Mouse (Mus musculus): ENCODE data around the gene Mmp14. TPM values are rescaled to one million over a fixed set of nuclear protein-coding genes. Genes with fewer than 3 reads are reported as not detected.

Mmp14 gene
- total and polyA plus RNA-seq, 2 experiments from 2014 or later: 41.8 to 46.4 TPM

GRCm38 (mm10) chr14:54429332-54430093 is 1.9 kb upstream of the Mmp14 start:
- no peak overlapping the region for H3K4me3 ChIP-seq (ENCODE audit: low read depth, low read length)
- no peak for ATAC-seq (ENCODE audit: low FRiP score)
- no peak for DNase-seq (ENCODE audit: low spot score)
- peaks cover 5% of the 10 kb centered on the region; the same call in 1 of the 2 replicates for H3K4me1 ChIP-seq (ENCODE audit: insufficient read depth, low read length)
- H3K27ac ChIP-seq (ENCODE audit: low read depth, low read length): peak overlapping the region; percentile 34; the same call in 1 of the 2 replicates
- no peak overlapping the region for H3K4me2 ChIP-seq (ENCODE audit: low read depth, low read length, poor library complexity, severe bottlenecking)
- no peak for TF ChIP-seq CTCF (IDR thresholded peaks at IDR 0.05)
- 58% methylated on average over 7 of the region's 7 CpGs for WGBS
- no peak overlapping the region for H3K9ac ChIP-seq (replicated peaks; ENCODE audit: low read length, poor library complexity, severe bottlenecking)
- H3K27me3 ChIP-seq (ENCODE audit: insufficient read depth, low read length): no peaks in the 10 kb centered on the region
- H3K9me3 ChIP-seq (ENCODE audit: low read length): no peaks in the 10 kb centered on the region
- H3K36me3 ChIP-seq (ENCODE audit: insufficient read depth, low read length): peaks cover 5% of the 10 kb centered on the region; the same call in 1 of the 2 replicates

GRCm38 (mm10) chr14:54430406-54431145 is 836 bp upstream of the Mmp14 start:
- Histone ChIP-seq H3K4me3 (ENCODE audit: low read depth, low read length) (peak overlapping the region; percentile 51), H3K36me3 (ENCODE audit: insufficient read depth, low read length) (peaks cover 5% of the 10 kb centered on the region; the same call in 1 of the 2 replicates), H3K4me2 (ENCODE audit: low read depth, low read length, poor library complexity, severe bottlenecking) (peak overlapping the region; percentile 60), H3K4me1 (ENCODE audit: insufficient read depth, low read length) (peaks cover 5% of the 10 kb centered on the region; the same call in 1 of the 2 replicates), H3K9me3 (ENCODE audit: low read length) (no peaks in the 10 kb centered on the region), H3K9ac (replicated peaks; ENCODE audit: low read length, poor library complexity, severe bottlenecking) (peak overlapping the region; percentile 59; the same call in 1 of the 2 replicates), H3K27me3 (ENCODE audit: insufficient read depth, low read length) (no peaks in the 10 kb centered on the region), H3K27ac (ENCODE audit: low read depth, low read length) (peak overlapping the region; percentile 62)
- WGBS: 13% methylated on average over 18 of the region's 18 CpGs
- ATAC-seq (ENCODE audit: low FRiP score): no peak
- no peak for TF ChIP-seq CTCF (IDR thresholded peaks at IDR 0.05)
- DNase-seq (ENCODE audit: low spot score): no peak

DNA sequence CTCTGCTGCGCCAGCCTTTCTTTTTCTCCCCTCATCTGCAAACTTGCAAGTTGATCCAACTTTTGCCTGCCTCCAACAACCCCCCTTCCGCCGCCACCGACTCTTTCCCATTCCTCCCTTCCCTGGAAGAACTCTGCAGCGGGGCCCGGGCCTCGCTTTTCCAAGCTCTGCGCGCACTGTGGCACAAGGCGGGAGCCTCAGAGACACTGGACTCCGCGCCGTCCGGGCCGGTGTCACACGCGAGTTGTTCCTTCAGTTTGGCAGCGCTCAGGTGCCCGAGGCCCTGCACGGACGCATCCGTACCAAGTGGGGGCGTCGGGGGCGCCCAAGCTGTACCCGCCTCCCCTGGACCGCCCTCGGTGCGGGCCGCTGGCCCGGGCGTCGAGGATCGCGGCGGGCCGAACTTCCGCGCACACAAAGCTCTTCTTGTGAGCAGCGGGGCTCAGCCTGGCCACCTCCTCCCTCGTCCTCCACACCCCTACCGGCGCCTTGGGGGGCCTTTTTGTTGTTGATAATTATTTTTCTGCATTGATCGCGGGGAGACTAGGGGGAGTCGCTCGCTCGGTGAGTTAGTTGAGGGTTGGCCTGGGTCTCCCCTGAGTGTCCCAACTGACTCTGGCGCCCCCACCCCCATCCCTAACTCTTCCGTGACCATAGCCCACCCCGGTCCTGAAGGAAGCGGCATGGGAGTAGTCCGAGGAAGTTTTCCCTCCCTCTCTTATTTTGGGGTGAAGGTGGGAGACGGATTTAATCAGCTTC is 845 bp downstream of the Mmp14 start:
- Histone ChIP-seq H3K27ac (ENCODE audit: low read depth, low read length) (peak overlapping the region; percentile 66), H3K36me3 (ENCODE audit: insufficient read depth, low read length) (peaks cover 5% of the 10 kb centered on the region; the same call in 1 of the 2 replicates), H3K4me1 (ENCODE audit: insufficient read depth, low read length) (peaks cover 5% of the 10 kb centered on the region; the same call in 1 of the 2 replicates), H3K9me3 (ENCODE audit: low read length) (no peaks in the 10 kb centered on the region), H3K4me3 (ENCODE audit: low read depth, low read length) (peak overlapping the region; percentile 51), H3K9ac (replicated peaks; ENCODE audit: low read length, poor library complexity, severe bottlenecking) (peak overlapping the region; percentile 59), H3K4me2 (ENCODE audit: low read depth, low read length, poor library complexity, severe bottlenecking) (peak overlapping the region; percentile 60), H3K27me3 (ENCODE audit: insufficient read depth, low read length) (no peaks in the 10 kb centered on the region)
- ATAC-seq (ENCODE audit: low FRiP score): peak; percentile 36
- WGBS: 2% methylated on average over 54 of the region's 54 CpGs
- TF ChIP-seq CTCF (IDR thresholded peaks at IDR 0.05): no peak; the same call in 1 of the 2 replicates
- no peak for DNase-seq (ENCODE audit: low spot score)

- Histone ChIP-seq H3K36me3 (ENCODE audit: insufficient read depth, low read length) (peaks cover 5% of the 10 kb centered on the region; the same call in 1 of the 2 replicates), H3K4me3 (ENCODE audit: low read depth, low read length) (peak overlapping the region; percentile 51), H3K9me3 (ENCODE audit: low read length) (no peaks in the 10 kb centered on the region), H3K9ac (replicated peaks; ENCODE audit: low read length, poor library complexity, severe bottlenecking) (peak overlapping the region; percentile 59), H3K4me2 (ENCODE audit: low read depth, low read length, poor library complexity, severe bottlenecking) (peak overlapping the region; percentile 60), H3K4me1 (ENCODE audit: insufficient read depth, low read length) (0 out of 2 replicates have a peak, but pooled peaks cover under 1% of the 10 kb centered on the region), H3K27ac (ENCODE audit: low read depth, low read length) (peak overlapping the region; percentile 66), H3K27me3 (ENCODE audit: insufficient read depth, low read length) (no peaks in the 10 kb centered on the region)
- DNase-seq (ENCODE audit: low spot score): peak; percentile 73
- 42% methylated on average over 17 of the region's 17 CpGs for WGBS
- peak; percentile 62 for ATAC-seq (ENCODE audit: low FRiP score)
- no peak; the same call in 1 of the 2 replicates for TF ChIP-seq CTCF (IDR thresholded peaks at IDR 0.05)
These were observed 1.7 kb downstream of the Mmp14 start for GRCm38 (mm10) chr14:54432837-54433830.
